Mouse (Mus musculus) lung, adult 2 months (tissue): Measurements from ENCODE around the gene Hsd3b4.
"Not testable (repeated sequence)": the region's sequence is repeated elsewhere in the genome, so short reads cannot be mapped to it uniquely, and the experiment has no call there.

Experiments
- CTCF ChIP-seq: fragments of 200-500 bp; IDR thresholded peaks from 2 replicates; pipeline ENCODE4 v1.5.1; 2011; ENCODE audit warnings: mild to moderate bottlenecking, low read length, control low read depth; ENCODE audit not compliant: insufficient read depth
- POLR2A ChIP-seq: fragments of 200-500 bp; IDR thresholded peaks from 2 replicates; pipeline ENCODE4 v1.6.1; 2011; ENCODE audit warnings: low read depth, mild to moderate bottlenecking, control low read depth, low read length, borderline replicate concordance; ENCODE audit errors: extremely low read depth

DNA sequence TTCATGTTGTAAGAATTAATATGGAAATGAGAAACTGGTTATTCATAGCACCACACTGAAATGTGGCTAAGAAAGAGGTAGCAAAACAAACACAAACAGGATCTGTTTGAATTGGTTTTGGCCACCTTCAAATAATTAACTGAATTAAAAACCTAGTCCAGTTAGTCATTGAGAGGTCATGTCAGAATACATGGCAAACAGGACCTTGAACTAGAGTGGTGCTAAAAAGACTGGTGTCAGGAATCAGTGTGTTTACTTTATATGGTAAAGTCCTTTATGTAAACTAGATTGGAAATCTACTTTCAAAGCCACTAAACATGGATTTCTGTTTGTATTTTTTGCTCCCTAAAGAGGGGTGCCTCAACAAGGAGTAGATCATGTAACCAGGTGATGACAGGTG is 38.8 kb downstream of the Hsd3b4 start:
- not testable (repeated sequence) for TF ChIP-seq CTCF, POLR2A
